ENCODE assay signal across 11 mouse cellular contexts in the genomic region with DNA sequence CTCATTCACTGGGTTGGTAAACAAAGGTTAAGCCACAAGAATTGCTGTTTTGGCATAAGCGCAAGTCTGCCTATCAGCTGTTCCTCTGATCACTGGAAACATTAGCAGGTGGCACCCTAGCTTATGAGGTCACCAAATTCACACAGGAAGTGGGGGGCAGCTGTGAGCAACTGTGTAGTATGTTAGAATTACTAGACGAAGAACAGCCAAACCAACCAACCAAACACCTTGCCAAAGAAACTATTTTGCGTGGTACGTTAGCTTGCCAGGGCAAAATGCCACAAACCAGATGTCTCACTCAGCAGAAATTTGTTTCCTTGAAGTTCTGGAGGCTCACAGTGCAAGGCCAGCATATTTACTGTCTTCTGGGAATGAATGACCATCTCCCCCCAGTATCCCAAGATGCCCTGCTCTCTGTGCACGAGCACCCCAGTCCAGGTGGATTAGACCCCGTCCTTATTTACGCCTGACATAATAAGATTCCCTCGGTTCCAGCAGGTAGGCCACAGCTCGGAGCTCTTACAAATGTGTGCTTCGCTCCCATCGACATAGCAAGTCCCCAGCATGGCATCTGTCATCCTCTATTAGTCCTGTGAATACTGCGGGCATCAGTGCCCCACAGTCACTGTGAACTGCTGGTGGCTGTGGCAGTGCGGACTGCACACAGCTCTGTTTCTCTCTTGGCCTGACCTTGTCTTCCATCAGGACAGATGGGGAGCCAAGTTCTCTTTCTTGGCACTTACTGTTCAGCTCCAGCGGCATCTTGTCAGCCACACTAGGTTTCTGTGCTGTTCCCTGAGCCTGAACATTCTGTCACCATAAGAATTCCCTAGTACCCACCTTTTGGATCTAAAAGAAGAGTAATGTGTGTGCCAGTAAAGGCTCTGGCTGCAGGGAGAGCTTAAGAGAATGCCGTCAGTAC. TPM values are rescaled to one million over a fixed set of nuclear protein-coding genes. Genes with fewer than 3 reads are reported as not detected.
DNase-seq lines count a peak whose midpoint lies in the region; ATAC-seq lines count a peak whose summit lies in the region.
"Had no signal": no experiment of that assay in that cellular context is flagged by ENCODE, and none has a peak within 500 bp of the region (broad histone marks: within the 10 kb centered on the region; RNA-seq: fewer than 3 reads in every experiment).

No protein-coding gene starts in this region.

- no peaks in the 10 kb centered on the region for H3K9me3 ChIP-seq in kidney, embryonic 15.5 days (replicated peaks)
- H3K9me3 ChIP-seq: forebrain, embryonic 12.5 days; stomach, embryonic 15.5 days had no signal

- no peak overlapping the region for H3K4me2 ChIP-seq in kidney, embryonic 15.5 days
- H3K4me2 ChIP-seq: forebrain, embryonic 12.5 days; stomach, embryonic 15.5 days had no signal

- WGBS in kidney, embryonic 15.5 days, result 96% methylated on average over 15 of the region's 15 CpGs

- no peaks in the 10 kb centered on the region for H3K27me3 ChIP-seq in kidney, embryonic 15.5 days
- H3K27me3 ChIP-seq: forebrain, embryonic 12.5 days; stomach, embryonic 15.5 days had no signal

- H3K36me3 ChIP-seq in kidney, embryonic 15.5 days, result no peaks in the 10 kb centered on the region
- H3K36me3 ChIP-seq: forebrain, embryonic 12.5 days; stomach, embryonic 15.5 days had no signal

- DNase-seq in adrenal gland, postnatal 10 days, result peak; percentile 57
- DNase-seq in adrenal gland, postnatal 25 days, result no peak
- peak; percentile 27 to 40 for DNase-seq in kidney, postnatal 36 days
- DNase-seq in NIH3T3 (ENCODE audit: low read depth), result peak; percentile 49
- peak; percentile 69 to 86 for DNase-seq in thymus, adult 18-20 months
- DNase-seq in spleen, postnatal 4 days (ENCODE audit: low spot score in 2 of 2), result no peak
- DNase-seq in cerebellum, postnatal 36 days, result no peak
- DNase-seq: heart, postnatal 36 days had no signal

- no peak overlapping the region for H3K9ac ChIP-seq in kidney, embryonic 15.5 days
- H3K9ac ChIP-seq: forebrain, embryonic 12.5 days; stomach, embryonic 15.5 days had no signal

- H3K4me1 ChIP-seq in kidney, embryonic 15.5 days, result no peaks in the 10 kb centered on the region
- H3K4me1 ChIP-seq: forebrain, embryonic 12.5 days; stomach, embryonic 15.5 days had no signal

- no peak for ATAC-seq in kidney, embryonic 15.5 days (replicated peaks; ENCODE audit: low FRiP score)

- no peak overlapping the region for H3K4me3 ChIP-seq in kidney, embryonic 15.5 days (replicated peaks)
- H3K4me3 ChIP-seq: forebrain, embryonic 12.5 days; stomach, embryonic 15.5 days had no signal

- no peak overlapping the region for H3K27ac ChIP-seq in kidney, embryonic 15.5 days
- H3K27ac ChIP-seq: forebrain, embryonic 12.5 days; stomach, embryonic 15.5 days had no signal

RNA-seq across cellular contexts. Expression of gene Map7, which starts 28.5 kb away (rescaled TPM):
- total RNA-seq in adrenal gland, postnatal 10 days (2021), result 10 to 100 TPM; 15.9 to 18.7 TPM
- 20.0 and 23.4 TPM in 2 replicates for total RNA-seq in adrenal gland, postnatal 25 days (2021)
- 26.7 and 28.8 TPM in 2 replicates for polyA plus RNA-seq in kidney, embryonic 15.5 days (2015; fragmentation: Nextera tagmentation; extraction: Ambion mirVana)

Comparison
In these comparisons a context has a peak if more than half of its experiments do, and no peak if none do; other contexts are left out.
1. DNase-seq: peak in adrenal gland, postnatal 10 days (single experiment), kidney, postnatal 36 days (2 of 2), NIH3T3 (single experiment) and thymus, adult 18-20 months (2 of 2); none in adrenal gland, postnatal 25 days (single experiment), spleen, postnatal 4 days (0 of 2) and cerebellum, postnatal 36 days (0 of 2).